Mouse (Mus musculus) adrenal gland, postnatal 14 days (tissue): ENCODE measurements around the gene Gm21725. TPM values are rescaled to one million over a fixed set of nuclear protein-coding genes. Genes with fewer than 3 reads are reported as not detected.
"Not testable (repeated sequence)": the region's sequence is repeated elsewhere in the genome, so short reads cannot be mapped to it uniquely, and the experiment has no call there.

Source experiments
- DNase-seq: peaks from one replicate; pipeline ENCODE4 v3.0.0; 2021; ENCODE audit warnings: mixed read lengths
- long read RNA-seq, 2 experiments: library from polyadenylated mRNA; stranded (forward); transcript quantifications; one replicate each; pipeline ENCODE4 v2.0.0; 2021
- total RNA-seq: library from RNA; stranded (reverse); gene quantifications from 2 replicates; pipeline ENCODE4 v1.2.3, GENCODE M21; 2021

The Gm21725 gene
- not detected in 2 replicates for total RNA-seq
- long read RNA-seq, experiment 1 = 0 reads
- long read RNA-seq, experiment 2 = 0 reads

DNA sequence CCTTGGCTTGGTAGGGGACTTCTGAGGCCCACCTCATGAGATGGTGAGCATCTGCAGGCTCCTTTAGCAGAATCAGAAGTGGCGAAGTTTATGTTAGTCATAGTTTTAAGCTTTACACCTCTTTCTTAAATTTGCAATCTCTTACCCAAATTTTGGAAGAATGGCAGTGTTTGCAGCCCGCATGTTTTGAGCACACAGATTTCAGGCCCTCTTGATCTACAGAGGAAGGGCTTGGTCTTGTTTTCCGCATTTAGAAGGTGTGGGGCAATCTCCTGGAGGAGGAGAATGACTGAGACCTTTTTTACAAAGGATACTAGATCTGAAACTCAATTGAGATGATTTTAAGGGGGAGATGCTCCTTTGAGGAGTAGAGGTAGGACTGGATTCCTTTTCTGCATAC, at the start of gene Gm21725:
Gene Gm21725 (minus strand): TSS at position 101 of the 400 bp plus-strand sequence.
- not testable (repeated sequence) for DNase-seq

Other genes starting within 250 kb of the Gm21725 start
- not detected in 2 replicates for gene Gm21891, start 215.6 kb downstream of the Gm21725 start, total RNA-seq
- gene Gm21425, start 187.1 kb downstream of the Gm21725 start, total RNA-seq = not detected in 2 replicates
- gene Gm21828, start 125.1 kb downstream of the Gm21725 start, total RNA-seq = not detected in 2 replicates
- not detected in 2 replicates for gene Gm21440, start 96.7 kb downstream of the Gm21725 start, total RNA-seq
- gene Gm21454, start 96.6 kb downstream of the Gm21725 start, total RNA-seq = not detected in 2 replicates
- not detected in 2 replicates for gene Gm21866, start 116.5 kb upstream of the Gm21725 start, total RNA-seq
- gene Gm20773, start 145.0 kb upstream of the Gm21725 start, total RNA-seq = not detected in 2 replicates